Mouse (Mus musculus) liver, adult (tissue): Measurements from ENCODE around the gene Svop.

Experiments used
- GATA4 ChIP-seq: IDR thresholded peaks from 2 replicates; pipeline ENCODE4 v1.6.1; 2014; ENCODE audit warnings: mild to moderate bottlenecking, low read length; ENCODE audit not compliant: insufficient replicate concordance

The Svop gene

GRCm38 (mm10) chr5:114126499-114127244, 35.3 kb upstream of the Svop start:
- TF ChIP-seq GATA4 = no peak

DNA sequence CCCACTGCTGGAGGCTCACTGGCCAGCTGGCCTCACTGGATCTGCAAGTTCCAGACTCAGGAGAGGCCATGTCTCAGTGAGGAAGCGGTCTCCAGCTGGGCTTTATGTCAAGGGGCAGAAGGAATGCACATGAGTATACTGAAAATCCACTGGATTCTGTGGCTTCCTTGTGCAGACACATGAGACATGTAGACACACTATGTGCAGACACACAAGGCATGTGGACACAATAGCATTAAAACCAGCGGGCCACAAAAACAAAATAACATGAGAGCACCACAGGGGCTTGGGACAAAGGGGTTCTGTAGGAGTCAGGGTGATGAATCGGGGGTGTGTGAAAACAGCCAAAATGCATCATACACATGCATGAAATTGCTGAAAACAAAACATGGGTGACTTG, 34.6 kb upstream of the Svop start:
- TF ChIP-seq GATA4 = no peak

DNA sequence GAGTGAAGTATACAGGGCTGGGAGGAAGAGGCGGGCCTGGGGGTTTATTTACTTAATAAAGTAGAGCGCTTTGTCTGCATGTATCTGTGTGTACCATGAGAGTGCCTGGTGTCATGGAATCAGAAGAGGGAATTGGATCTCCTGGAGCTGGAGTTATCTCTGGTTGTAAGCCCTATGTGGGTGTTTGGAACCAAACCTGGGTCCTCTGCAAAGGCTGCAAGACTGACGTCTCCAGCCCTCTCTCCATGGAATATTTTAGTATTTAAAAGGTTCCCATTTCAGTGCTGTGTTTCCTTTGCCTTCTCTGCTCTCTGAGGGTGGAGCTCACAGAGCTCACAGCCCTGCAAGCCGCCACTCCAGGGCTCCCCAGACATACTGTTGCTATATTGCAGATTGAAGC, 28.4 kb upstream of the Svop start:
- no peak for TF ChIP-seq GATA4

DNA sequence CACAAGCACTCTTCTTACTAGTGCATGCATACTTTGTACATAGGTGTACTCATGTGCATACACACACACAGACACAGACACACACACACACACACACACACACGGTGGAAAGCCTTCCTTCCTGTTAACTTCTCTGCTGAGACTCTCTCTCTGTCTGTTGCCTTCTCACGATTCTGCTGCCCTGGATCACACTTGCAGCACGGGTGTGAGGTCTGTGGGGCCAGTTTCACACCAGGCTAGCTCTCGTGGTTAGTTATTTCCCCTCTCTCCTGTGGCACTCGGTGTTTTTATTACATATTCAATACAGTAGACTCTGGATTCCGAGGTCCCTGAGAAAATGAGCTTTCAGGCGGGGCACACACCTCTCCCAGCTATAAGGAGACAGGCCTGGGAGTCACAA, 25.2 kb upstream of the Svop start:
- TF ChIP-seq GATA4 = no peak

GRCm38 (mm10) chr5:114115030-114115429, 23.7 kb upstream of the Svop start:
- TF ChIP-seq GATA4 = no peak

DNA sequence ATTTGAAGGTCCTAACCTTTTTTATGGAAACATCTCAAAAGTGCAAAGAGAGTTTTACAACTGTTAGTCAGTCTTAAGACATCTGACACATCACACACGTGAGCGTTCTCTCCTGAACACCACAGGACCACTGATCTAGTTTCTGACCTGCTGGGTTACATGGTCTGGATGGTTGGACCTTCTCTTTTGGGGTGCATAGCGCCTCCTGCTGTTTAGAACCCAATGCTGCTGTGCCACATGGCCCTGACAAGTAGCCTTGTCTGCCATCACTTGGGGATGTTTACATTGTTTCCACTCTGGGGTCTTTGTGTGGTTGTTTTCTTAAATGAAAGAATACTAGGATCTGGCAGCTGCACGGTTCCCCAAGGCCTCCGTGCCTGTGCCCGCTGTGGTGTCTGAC, 22.0 kb upstream of the Svop start:
- no peak for TF ChIP-seq GATA4

DNA sequence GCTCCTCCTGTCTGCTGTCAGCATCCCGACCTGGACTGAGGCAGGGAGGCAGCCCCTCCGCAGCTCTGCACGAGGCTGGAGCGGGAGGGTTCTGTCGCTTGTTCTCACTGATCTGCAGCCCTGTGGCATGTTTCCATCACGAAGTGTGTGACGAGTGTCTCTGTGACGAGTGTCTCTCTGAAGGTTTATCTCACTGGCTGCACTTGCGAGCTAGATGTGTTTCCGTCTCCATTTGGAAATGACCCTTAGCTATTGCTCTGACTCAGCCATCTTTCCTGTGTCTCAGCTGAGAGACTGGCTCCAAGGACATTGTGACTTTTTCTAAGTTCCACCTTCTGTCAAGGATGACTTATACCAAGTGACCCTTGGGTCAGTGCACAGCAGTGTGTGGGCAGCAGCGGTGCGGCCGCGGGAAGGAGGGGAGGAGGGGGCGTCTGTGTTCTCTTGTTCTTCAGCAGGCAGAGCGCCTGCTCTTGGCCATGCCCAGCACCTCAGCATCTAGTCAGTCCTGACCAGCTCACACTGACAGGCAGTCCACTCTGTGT, 15.1 kb upstream of the Svop start:
- no peak for TF ChIP-seq GATA4

- no peak for TF ChIP-seq GATA4
Observed at GRCm38 (mm10) chr5:114102807-114103206, 11.4 kb upstream of the Svop start.

DNA sequence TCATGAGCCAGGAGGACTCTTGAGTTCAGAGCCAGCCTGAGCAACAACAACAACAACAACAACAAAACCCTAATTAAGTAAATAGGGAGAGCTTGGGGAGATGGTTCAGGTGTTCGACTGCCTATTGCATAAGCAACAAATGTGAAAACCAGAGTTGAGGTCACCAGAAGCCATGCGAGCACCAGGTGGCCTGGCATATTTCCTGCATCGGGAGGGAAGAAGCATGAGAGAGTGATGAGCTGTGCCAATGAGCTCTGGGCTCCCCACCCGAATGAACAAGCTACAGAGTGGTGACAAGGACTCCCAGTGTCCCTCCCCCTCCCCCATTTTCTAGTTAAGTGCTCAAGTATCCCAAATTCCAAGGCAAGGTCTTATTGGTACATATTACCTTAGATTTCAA, 10.5 kb upstream of the Svop start:
- no peak for TF ChIP-seq GATA4

- no peak for TF ChIP-seq GATA4
Observed at GRCm38 (mm10) chr5:114100390-114101099, 9.2 kb upstream of the Svop start.

GRCm38 (mm10) chr5:114099709-114100389, 8.5 kb upstream of the Svop start:
- no peak for TF ChIP-seq GATA4

DNA sequence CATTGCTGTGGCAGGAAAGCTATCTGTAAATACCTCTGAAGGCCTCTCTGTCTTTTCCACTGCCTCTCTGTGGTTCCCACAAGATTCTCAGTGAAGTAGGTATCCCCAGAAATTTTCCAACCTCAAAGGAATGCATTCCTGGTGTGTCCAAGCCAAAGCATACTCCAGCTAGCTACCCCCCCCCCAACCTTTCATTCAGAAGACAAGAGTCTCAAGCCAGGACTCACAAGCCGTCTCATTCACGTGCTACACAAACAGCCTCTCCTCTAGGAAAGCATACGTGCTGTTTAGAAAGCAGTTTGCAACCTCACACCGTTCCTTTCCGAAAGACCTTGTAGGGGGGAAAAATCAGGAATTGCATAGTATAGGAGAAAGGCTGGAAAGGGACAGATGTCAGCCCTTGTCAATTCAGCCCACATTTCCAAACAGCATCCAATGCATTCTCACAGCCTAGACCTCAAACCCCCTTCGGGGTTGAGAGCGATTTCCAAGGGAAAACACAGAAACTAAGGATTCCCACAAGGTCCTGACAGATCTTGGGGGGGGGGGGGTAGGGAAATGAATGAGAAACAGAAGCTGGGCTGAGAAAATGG, 853 bp downstream of the Svop start:
- TF ChIP-seq GATA4 = no peak

DNA sequence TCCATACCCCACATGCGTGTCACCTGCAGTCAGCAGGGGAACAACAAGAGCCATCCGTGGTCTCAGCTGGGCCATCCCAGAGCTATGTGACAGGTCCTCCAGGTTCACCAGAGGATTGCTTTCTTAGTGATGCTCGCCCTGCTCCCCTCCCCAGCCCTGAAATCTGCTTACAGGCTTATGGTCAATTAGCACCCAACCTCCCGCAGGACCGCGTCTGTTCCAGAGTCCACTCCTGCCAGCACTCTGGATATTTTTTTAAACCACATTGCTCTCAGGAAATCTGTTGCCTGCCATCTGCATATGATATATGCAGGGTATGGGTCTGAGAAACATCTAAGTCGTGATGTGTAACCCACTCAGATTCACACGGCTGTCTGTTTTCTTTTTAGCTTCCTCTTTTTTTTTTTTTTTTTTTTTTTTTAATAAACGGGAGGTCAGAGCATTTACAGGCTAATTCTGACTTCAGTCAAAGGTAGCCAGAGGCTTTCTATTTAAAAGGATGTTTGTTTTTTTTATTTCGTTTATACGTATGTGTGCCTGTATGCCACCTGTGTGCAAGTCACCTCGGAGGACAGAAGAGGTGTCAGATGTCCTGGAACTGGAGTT, 3.4 kb downstream of the Svop start:
- no peak for TF ChIP-seq GATA4

- TF ChIP-seq GATA4 = no peak
Observed at GRCm38 (mm10) chr5:114085501-114085900, 5.9 kb downstream of the Svop start.

DNA sequence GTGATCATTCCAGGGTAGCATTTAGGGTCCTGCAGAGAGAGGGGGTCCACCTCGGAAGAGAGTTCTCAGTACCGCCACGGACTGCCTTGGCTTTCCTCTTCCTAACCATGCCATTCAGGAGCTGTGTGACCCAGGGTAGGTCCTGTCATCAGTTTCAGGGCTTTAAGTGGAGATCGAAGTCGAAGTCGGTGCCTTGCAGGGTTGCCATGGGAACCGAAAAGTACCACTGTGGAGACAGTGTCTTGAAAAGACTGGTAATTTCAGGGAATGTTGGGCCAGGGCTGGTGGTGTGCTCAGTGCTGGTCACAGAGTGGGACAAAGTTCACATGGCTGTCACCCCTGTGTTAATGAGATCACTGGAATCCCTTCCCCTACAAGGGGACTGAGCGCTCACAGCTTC, 14.4 kb downstream of the Svop start:
- no peak for TF ChIP-seq GATA4
